Mouse (Mus musculus) embryonic facial prominence, embryonic 13.5 days (tissue): Measurements from ENCODE around the gene Wbp2. TPM values are rescaled to one million over a fixed set of nuclear protein-coding genes. Genes with fewer than 3 reads are reported as not detected.
A peak's percentile ranks its signal among the peaks of the same experiment; 100 is the strongest.

Experiments
- ATAC-seq: fragments of 200-750 bp; cut with Nextera tagmentation; 2 replicates; pipeline ENCODE4 v1.8.0; 2017; ENCODE audit warnings: low read depth; ENCODE audit not compliant: insufficient number of reproducible peaks, insufficient read depth, low FRiP score, low TSS enrichment
- H3K27ac ChIP-seq: fragments of 300-500 bp; sonication (generic); 2 replicates; pipeline ENCODE4 v1.5.1; 2015; ENCODE audit warnings: moderate library complexity, mild to moderate bottlenecking, inconsistent platforms
- H3K27me3 ChIP-seq: fragments of 300-500 bp; sonication (generic); 2 replicates; pipeline ENCODE4 v1.6.1; 2015; ENCODE audit warnings: mild to moderate bottlenecking, inconsistent platforms
- H3K36me3 ChIP-seq: fragments of 300-500 bp; sonication (generic); 2 replicates; pipeline ENCODE4 v1.6.1; 2015; ENCODE audit warnings: mild to moderate bottlenecking, inconsistent platforms
- H3K4me1 ChIP-seq: fragments of 300-500 bp; sonication (generic); 2 replicates; pipeline ENCODE4 v1.6.1; 2015; ENCODE audit warnings: inconsistent platforms
- H3K4me2 ChIP-seq: fragments of 300-500 bp; sonication (generic); 2 replicates; pipeline ENCODE4 v1.6.1; 2015; ENCODE audit warnings: moderate library complexity, mild to moderate bottlenecking, inconsistent platforms
- H3K4me3 ChIP-seq: fragments of 300-500 bp; sonication (generic); 2 replicates; pipeline ENCODE4 v1.5.1; 2015; ENCODE audit warnings: mild to moderate bottlenecking, inconsistent platforms
- H3K9ac ChIP-seq: fragments of 300-500 bp; sonication (generic); 2 replicates; pipeline ENCODE4 v1.6.1; 2015; ENCODE audit warnings: mild to moderate bottlenecking, inconsistent platforms
- H3K9me3 ChIP-seq: fragments of 300-500 bp; sonication (generic); 2 replicates; pipeline ENCODE4 v1.6.1; 2016; ENCODE audit warnings: inconsistent platforms
- WGBS: fragments of 180-500 bp; shearing (Covaris S2); methylation state at CpG from one replicate; pipeline ENCODE4 v1.1.7; 2015; ENCODE audit warnings: mixed read lengths; 5-methylcytosine and 5-hydroxymethylcytosine counted together
- polyA plus RNA-seq: library from polyadenylated mRNA; unstranded; fragments of >200 nt; fragmentation: Nextera tagmentation; extraction: Ambion mirVana; gene quantifications from 2 replicates; pipeline ENCODE4 v1.2.1, GENCODE M21; 2015

The Wbp2 gene
- polyA plus RNA-seq, 1 experiment from 2014 or later = 52.0 TPM

DNA sequence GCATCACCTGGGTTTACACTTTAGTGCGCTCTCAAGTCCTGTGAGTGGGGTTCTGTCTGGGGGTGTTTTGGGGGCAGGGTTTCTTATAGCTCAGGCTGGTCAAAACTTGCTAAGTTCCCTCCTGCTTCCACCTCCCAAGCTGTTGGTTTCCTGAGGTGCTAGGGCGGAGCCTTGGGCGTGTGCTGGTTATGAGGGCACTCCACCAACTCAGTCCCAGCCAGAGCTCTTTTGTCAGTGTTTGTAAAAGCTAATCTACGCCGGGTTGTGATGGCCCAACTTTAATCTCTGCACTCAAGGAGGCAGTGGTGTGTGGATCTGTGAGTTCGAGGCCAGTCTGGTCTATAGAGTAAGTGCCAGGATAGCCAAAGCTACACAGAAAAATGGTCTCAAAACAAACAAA, 2.6 kb downstream of the Wbp2 start:
- 90% methylated on average over 6 of the region's 6 CpGs for WGBS
- no peaks in the 10 kb centered on the region for H3K27me3 ChIP-seq
- H3K9me3 ChIP-seq = no peaks in the 10 kb centered on the region
- H3K4me2 ChIP-seq = no peak overlapping the region
- ATAC-seq = no peak
- no peak overlapping the region for H3K9ac ChIP-seq
- H3K36me3 ChIP-seq = peaks cover 50% of the 10 kb centered on the region
- no peak overlapping the region for H3K4me3 ChIP-seq
- H3K27ac ChIP-seq = no peak overlapping the region
- H3K4me1 ChIP-seq = peaks cover 18% of the 10 kb centered on the region

DNA sequence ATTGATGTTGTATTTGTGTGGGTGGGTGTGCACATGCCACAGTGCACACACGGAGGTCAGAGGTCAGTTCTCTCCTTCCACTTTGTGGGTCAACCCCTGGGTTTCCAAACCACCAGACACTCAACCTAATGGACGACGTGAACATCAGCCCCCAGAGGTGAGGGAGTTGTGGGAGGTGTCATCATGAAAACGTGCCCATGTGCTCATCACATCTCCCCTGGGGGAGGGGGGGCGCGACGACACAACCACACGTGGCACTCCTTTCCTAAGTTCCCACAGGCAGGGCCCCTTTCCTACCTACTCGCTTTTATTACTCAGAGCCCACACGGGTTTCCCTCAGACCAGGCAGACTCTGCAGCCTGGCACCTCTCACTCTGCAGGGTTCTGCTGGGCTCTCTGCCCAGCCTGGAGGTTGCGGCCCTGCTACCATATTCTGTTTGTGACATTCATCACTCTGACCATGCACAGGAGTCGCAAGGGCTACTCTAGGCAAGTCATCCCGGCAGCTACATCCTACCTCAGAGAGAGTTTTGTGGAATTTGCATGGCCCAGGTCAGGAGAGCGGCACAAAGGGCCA, 3.6 kb downstream of the Wbp2 start:
- Histone ChIP-seq H3K27ac (no peak overlapping the region), H3K9ac (no peak overlapping the region), H3K36me3 (peaks cover 56% of the 10 kb centered on the region), H3K9me3 (no peaks in the 10 kb centered on the region), H3K4me1 (peaks cover 24% of the 10 kb centered on the region), H3K4me2 (no peak overlapping the region), H3K27me3 (no peaks in the 10 kb centered on the region), H3K4me3 (no peak overlapping the region)
- 92% methylated on average over 14 of the region's 14 CpGs for WGBS
- ATAC-seq = no peak

DNA sequence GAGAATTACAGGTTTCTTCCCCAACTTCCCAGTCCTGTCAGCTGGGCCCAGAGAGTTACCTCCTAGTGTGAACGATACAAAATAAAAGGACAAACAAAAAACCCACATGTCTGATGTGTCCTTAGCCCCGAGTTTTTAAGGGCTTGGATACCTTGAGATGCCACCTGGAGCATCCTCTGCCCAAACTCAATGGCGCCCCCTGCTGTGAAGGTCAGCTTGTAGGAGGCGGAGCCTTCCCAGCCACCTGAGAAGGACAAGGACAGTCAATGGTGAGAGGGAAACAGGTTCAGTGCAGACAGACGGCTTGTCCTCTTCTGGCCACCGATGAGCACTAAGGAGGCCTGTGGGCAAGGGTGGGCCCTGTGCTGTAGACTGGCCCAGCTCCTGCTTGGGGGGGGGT, 5.7 kb downstream of the Wbp2 start:
- no peak overlapping the region for H3K4me3 ChIP-seq
- no peak overlapping the region for H3K9ac ChIP-seq
- H3K4me1 ChIP-seq = peaks cover 23% of the 10 kb centered on the region
- no peaks in the 10 kb centered on the region for H3K27me3 ChIP-seq
- no peak overlapping the region for H3K4me2 ChIP-seq
- H3K27ac ChIP-seq = no peak overlapping the region
- peaks cover 56% of the 10 kb centered on the region for H3K36me3 ChIP-seq
- WGBS = 70% methylated on average over 6 of the region's 6 CpGs
- no peaks in the 10 kb centered on the region for H3K9me3 ChIP-seq
- ATAC-seq = no peak

GRCm38 (mm10) chr11:116079511-116079910, 7.3 kb downstream of the Wbp2 start:
- Histone ChIP-seq H3K36me3 (peaks cover 56% of the 10 kb centered on the region), H3K27ac (no peak overlapping the region), H3K4me2 (no peak overlapping the region), H3K4me3 (no peak overlapping the region), H3K27me3 (no peaks in the 10 kb centered on the region), H3K4me1 (peaks cover 20% of the 10 kb centered on the region), H3K9ac (no peak overlapping the region), H3K9me3 (no peaks in the 10 kb centered on the region)
- ATAC-seq = no peak
- 81% methylated on average over 10 of the region's 10 CpGs for WGBS

DNA sequence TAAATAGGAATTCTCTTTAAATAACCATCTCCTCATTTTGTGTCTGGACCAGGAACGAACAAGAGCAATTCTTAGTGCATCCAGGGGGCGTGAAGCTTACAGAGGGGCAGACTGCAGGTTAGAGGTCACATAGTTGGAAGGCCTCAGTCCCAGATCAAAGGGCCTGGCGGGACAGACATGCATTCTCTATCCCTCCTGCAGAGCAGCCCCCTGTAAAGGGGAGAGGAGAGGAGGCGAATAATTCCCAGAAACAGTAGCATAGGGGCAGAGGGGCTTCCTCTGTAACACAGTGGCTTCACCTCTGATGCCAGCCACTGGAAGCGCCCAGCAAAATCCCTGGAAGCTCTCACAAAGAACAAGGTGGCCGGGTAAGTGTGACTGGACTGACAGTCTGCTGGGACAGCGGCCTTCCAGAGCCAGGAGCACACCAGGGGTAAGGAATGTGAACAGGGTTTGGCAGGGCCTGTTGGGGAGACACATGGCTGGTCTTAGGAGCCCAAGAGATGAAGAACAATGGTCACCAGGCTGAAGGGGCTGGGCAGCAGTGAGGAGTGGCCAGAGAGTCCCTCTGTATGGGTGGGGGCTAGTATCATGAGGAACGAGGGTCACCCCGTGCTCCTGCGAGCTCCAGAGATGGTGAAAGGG, 8.0 kb downstream of the Wbp2 start:
- H3K27ac ChIP-seq = no peak overlapping the region; the same call in 1 of the 2 replicates
- peaks cover 51% of the 10 kb centered on the region for H3K36me3 ChIP-seq
- whole genome bisulfite sequencing = 38% methylated on average over 10 of the region's 10 CpGs
- no peak overlapping the region for H3K4me3 ChIP-seq
- no peaks in the 10 kb centered on the region for H3K9me3 ChIP-seq
- H3K9ac ChIP-seq = no peak overlapping the region
- ATAC-seq = no peak
- no peak overlapping the region for H3K4me2 ChIP-seq
- H3K27me3 ChIP-seq = no peaks in the 10 kb centered on the region
- H3K4me1 ChIP-seq = peaks cover 20% of the 10 kb centered on the region

GRCm38 (mm10) chr11:116078221-116078620, 8.6 kb downstream of the Wbp2 start:
- 0 out of 2 replicates have a peak overlapping the region, but pooled peaks have one; percentile 52 for H3K9ac ChIP-seq
- peak overlapping the region; percentile 39; the same call in 1 of the 2 replicates for H3K27ac ChIP-seq
- H3K36me3 ChIP-seq = peaks cover 45% of the 10 kb centered on the region
- no peaks in the 10 kb centered on the region for H3K27me3 ChIP-seq
- no peak for ATAC-seq
- 13% methylated on average over 16 of the region's 16 CpGs for WGBS
- H3K4me1 ChIP-seq = peaks cover 20% of the 10 kb centered on the region
- peak overlapping the region; percentile 56 for H3K4me2 ChIP-seq
- H3K9me3 ChIP-seq = no peaks in the 10 kb centered on the region
- H3K4me3 ChIP-seq = peak overlapping the region; percentile 20; the same call in 1 of the 2 replicates

GRCm38 (mm10) chr11:116077446-116078204, 9.2 kb downstream of the Wbp2 start, which contains the start of gene Unc13d:
Gene Unc13d (minus strand): TSS chr11:116077961.
- H3K4me1 ChIP-seq = peaks cover 20% of the 10 kb centered on the region
- H3K4me3 ChIP-seq = peak within 1 kb of the TSS; percentile 20; the same call in 1 of the 2 replicates
- 59% methylated on average over 22 of the region's 22 CpGs for WGBS
- peak within 1 kb of the TSS; percentile 39 for H3K27ac ChIP-seq
- no peaks in the 10 kb centered on the region for H3K27me3 ChIP-seq
- H3K36me3 ChIP-seq = peaks cover 41% of the 10 kb centered on the region
- H3K9ac ChIP-seq = peak within 1 kb of the TSS; percentile 52; the same call in 1 of the 2 replicates
- ATAC-seq = no peak
- peak within 1 kb of the TSS; percentile 56 for H3K4me2 ChIP-seq
- H3K9me3 ChIP-seq = no peaks in the 10 kb centered on the region

DNA sequence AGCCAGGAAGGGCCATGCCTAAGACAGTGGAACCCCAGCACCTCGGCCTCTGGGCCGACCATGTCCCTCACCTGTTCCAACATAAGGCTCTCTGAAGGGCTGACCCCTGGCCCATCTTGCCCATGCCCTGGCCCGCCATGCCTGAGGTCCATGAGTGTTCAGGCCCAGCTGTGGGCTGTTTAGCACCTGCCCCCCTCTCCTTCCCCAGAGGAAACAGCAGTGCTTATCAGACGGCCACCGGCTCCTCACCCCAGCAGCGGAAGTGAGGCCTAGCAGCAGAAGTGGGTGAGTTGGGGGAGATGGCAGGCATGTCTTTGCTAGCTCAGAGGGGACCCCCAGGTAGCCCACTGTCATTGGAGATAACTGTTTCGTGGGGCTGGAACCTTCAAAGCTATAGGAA, 10.0 kb downstream of the Wbp2 start:
- H3K9ac ChIP-seq = no peak overlapping the region
- WGBS = 85% methylated on average over 7 of the region's 7 CpGs
- peaks cover 33% of the 10 kb centered on the region for H3K36me3 ChIP-seq
- no peaks in the 10 kb centered on the region for H3K27me3 ChIP-seq
- H3K4me2 ChIP-seq = no peak overlapping the region; the same call in 1 of the 2 replicates
- no peak overlapping the region for H3K27ac ChIP-seq
- no peak overlapping the region for H3K4me3 ChIP-seq
- H3K4me1 ChIP-seq = peaks cover 20% of the 10 kb centered on the region
- no peaks in the 10 kb centered on the region for H3K9me3 ChIP-seq
- ATAC-seq = no peak

- 0 out of 2 replicates have a peak, but pooled peaks have one; percentile 29 for ATAC-seq
- 60% methylated on average over 7 of the region's 7 CpGs for WGBS
- H3K27ac ChIP-seq = no peak overlapping the region
- no peak overlapping the region for H3K9ac ChIP-seq
- H3K27me3 ChIP-seq = no peaks in the 10 kb centered on the region
- peaks cover 27% of the 10 kb centered on the region for H3K36me3 ChIP-seq
- no peak overlapping the region for H3K4me3 ChIP-seq
- no peaks in the 10 kb centered on the region for H3K9me3 ChIP-seq
- H3K4me2 ChIP-seq = no peak overlapping the region
- H3K4me1 ChIP-seq = peaks cover 20% of the 10 kb centered on the region
Measured at GRCm38 (mm10) chr11:116076266-116076540, 10.6 kb downstream of the Wbp2 start.

GRCm38 (mm10) chr11:116075539-116076265, 11.1 kb downstream of the Wbp2 start:
- no peak overlapping the region for H3K27ac ChIP-seq
- WGBS = 60% methylated on average over 20 of the region's 20 CpGs
- H3K4me1 ChIP-seq = peaks cover 20% of the 10 kb centered on the region
- no peaks in the 10 kb centered on the region for H3K9me3 ChIP-seq
- ATAC-seq = no peak
- H3K36me3 ChIP-seq = peaks cover 22% of the 10 kb centered on the region
- no peak overlapping the region for H3K9ac ChIP-seq
- H3K27me3 ChIP-seq = no peaks in the 10 kb centered on the region
- H3K4me3 ChIP-seq = no peak overlapping the region
- no peak overlapping the region for H3K4me2 ChIP-seq

DNA sequence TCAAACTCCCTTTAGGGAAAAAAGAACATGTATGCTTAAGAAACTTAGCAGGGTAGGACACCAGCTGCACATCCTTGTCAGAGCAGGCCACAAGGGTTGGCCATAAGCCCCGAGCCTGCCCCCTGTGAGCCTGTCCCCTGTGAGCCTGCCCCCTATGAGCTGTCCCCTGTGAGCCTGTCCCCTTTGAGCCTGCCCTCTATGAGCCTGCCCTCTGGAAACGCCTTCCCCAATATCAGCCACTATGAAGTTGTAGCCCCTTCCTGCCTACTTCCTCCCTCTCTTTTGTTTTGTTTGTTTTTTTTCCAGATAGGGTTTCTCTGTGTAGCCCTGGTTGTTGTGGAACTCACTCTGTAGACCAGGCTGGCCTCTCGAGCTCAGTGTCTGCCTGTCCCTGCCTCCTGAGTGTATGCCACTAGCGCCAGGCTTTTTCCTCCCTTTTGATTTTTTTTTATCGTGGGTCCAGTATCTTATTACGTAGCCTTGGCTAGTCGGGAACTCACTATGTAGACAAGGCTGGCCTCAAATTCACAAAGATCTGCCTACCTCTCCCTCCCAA, 12.3 kb downstream of the Wbp2 start:
- Histone ChIP-seq H3K9ac (no peak overlapping the region), H3K4me2 (no peak overlapping the region), H3K4me3 (no peak overlapping the region), H3K36me3 (peaks cover 10% of the 10 kb centered on the region), H3K9me3 (no peaks in the 10 kb centered on the region), H3K27ac (no peak overlapping the region), H3K4me1 (peaks cover 20% of the 10 kb centered on the region), H3K27me3 (no peaks in the 10 kb centered on the region)
- no peak for ATAC-seq
- 47% methylated on average over 7 of the region's 7 CpGs for WGBS
